Mouse (Mus musculus): ENCODE data around the gene Pld4.

- TF ChIP-seq CTCF (conservative IDR thresholded peaks at IDR 0.05; ENCODE audit: low read length) (no peak), NANOG (IDR thresholded peaks at IDR 0.05; ENCODE audit: borderline replicate concordance, low read length) (no peak), POU5F1 (IDR thresholded peaks at IDR 0.05; ENCODE audit: borderline replicate concordance, low read length) (no peak)
Measured at GRCm38 (mm10) chr12:112739023-112739568, 21.4 kb upstream of the Pld4 start.

Data from E14TG2a.4 (cell line).